Mouse (Mus musculus) heart, adult 9 months (tissue): ENCODE data around the gene Paqr8.

ENCODE experiments used
- DNase-seq, 2 experiments: peaks; one replicate each; pipeline ENCODE4 v3.0.0; 2022; ENCODE audit warnings: low spot score in 2 of 2

Paqr8 gene

DNA sequence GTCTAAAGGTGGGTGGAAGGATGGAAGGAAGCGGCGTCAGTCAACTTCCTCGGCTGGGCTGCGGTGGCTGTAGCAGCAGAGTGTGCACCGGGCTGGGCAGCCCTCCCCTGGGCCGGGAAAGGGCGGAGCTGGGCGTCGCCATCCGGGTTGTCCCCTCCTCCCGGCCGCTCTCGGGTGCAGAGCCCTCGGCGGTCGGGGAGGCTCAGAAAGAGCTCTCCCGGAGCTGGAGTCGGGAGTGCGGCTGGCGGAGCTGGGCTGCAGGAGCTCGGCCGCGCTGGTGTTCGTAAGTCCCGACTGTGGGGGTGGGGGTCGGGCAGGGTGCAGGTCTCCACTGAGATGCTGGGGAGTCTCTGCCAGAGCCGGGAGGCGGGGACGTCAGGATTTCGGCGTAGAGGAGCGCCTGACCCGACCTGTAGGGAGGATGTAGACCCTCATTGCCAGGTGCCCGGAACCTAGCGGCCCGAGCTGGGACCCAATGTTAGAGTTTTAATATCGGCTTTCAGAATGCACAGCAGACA is at the start of gene Paqr8:
Gene Paqr8 (plus strand): TSS at position 203 of the 518 bp plus-strand sequence.
- peak; percentile 86 to 89 for DNase-seq

DNA sequence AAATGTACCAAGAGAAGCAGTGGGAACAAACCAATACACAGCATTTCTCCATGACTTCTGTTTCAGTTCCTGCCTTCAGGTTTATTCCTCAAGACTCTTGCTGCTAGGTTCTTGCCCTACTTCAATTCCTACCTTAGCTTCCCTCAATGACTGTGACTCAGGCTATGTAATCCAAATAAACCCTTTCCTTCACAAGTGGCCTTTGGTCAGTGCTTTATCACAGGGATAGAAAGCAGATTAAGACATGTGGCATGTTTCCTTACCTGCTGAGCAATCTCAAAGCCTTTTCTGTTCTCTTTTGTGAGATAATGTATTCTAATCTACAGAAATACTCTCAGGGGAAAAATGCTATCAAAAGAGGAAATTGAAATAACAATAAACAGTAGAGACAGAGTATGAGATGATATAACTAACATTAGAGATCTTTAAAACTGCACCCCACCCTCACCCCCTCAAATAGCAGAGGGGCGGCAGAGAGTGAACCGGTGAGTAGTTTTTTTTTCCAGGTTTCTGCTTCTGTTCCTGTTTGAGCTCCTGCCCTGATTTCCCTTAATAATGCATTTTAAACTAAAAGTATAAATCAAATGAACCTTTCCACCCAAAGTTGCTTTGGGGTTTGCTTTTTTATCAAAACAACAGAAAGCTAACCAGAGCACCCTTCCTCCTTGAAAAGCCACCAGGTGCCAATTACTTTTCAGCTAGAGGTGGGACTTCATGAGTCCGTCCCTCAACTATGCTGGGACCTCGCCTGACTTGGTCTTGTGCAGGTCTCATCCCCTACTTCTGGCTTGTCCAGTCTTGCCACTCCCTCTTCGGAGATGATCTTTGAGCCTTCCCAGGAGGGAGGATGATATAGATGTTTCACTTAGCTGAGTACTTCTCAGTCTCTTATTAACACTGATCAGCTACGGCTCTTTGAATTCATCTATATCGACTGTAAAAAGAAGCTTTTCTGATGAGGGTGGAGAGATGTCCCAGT is 33.2 kb upstream of the Paqr8 start:
- DNase-seq, result no peak

DNA sequence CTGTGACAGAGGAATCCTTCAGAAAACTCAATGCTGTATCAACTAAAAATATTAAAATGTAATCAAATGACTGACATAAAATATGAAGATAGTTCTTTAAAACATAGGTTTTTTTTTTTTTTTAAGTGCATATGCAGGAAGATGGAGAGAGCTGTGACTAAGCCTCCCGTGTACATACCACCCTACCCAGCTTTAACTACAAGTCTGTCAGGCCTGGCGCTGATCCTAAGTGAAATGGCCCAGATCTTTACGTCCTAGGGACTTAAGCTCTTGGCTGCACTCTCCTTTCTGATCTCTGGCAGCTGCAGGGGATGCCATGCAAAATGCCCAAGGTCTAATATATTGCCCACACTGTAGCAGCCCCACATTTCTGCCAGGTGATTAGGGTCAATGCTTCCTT is 29.6 kb upstream of the Paqr8 start:
- DNase-seq, result no peak

DNA sequence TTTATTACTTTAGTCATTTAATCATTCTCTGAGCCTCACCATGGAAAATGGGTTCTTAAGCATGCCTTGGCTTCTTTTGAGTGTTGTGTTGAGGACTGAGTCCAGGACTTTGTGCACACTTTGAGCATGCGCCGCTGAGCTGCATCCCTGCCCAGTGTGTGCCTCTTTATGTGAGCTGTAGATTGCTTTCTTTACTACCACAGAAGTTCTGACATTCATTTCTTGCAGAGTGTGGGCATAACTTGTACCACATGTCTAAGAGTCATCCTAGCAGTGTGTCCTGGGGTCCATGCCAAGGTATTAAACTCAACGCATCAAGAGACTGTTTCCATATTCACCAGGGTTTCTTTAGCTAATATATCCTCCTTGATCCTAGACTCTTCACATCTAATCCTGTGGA is 28.5 kb upstream of the Paqr8 start:
- DNase-seq, result no peak

DNA sequence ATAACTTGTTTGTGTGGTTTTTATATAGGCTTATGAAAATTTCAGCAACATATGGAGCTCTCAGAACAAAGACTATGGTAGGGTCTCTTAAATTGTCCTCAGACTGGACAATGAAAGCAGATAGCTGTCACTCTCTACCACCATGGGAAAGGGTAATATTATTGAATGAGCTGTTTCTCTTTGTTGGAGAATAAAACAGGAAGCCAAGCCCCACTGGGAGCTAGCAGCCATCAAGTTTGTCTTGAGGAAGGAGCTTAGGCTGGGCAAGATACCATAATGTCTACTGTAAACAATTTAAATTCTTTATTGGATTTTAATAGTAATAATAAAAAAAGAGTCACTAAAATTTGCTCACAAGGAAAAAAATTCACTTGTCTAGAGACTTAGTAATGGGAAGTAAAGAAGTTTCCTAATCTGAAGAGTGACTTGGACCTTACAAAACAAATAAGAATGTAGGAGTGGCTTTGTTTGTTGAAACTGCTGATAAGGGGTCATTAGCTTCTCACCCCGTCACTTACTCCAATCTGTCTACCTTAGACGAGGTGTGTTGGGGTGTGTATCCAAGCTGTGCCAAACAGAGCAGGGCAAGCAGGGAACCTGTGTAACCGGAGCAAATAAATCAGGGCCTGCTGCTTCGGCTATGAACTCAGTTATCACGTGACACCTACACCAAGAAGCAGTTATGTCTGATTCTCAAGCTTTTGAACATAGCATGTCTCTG is 26.8 kb upstream of the Paqr8 start:
- no peak for DNase-seq

DNA sequence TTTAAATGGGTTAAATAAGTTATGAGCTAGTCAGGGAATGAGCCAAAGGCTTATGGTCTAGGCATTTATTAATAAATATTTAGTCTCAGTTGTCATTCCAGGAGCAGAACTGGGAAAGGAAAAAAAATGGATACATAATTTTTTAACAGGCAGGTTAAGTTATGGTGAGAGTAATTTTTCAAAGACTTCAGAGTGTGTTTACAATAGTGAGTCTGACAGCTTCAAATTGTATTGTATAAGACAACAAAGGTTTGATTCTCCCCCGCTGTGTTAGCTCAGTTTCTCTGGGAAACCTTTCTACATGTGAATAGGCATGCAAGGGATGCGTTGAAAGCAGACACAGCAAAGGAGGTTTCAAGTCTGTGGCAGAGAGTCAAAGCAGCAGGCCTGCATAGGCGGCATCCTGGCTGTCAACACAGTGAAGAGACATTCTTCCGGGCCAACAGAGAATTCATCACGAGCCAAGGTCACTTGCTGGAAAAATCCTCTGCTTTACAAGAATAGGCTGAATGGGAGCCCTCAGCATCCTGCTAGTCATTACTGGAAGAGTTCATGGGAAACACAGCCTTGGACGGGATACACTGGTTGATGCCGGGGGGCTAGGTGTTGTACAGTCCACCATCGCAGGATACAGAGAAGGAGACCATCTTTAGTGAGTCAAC is 23.0 kb upstream of the Paqr8 start:
- no peak for DNase-seq

DNA sequence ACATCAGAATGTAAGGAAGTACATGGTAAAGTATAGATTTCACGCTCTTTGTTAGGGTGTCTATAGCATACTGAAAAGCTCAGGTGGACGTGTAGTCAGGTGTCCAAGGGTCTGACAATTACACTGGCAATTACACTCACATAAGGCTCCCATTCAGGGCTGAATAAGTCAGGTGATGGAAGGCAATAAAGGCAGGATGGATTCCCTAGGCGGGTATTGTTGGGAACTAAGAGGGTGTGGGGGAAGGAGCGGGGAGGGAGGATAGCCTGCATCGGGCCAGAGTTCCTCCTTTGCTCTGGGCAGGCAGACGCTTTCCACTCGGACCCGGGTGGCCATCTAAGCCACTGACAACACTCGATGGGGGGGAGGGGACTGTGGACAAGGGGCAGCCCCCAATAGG is 22.4 kb upstream of the Paqr8 start:
- no peak for DNase-seq

DNA sequence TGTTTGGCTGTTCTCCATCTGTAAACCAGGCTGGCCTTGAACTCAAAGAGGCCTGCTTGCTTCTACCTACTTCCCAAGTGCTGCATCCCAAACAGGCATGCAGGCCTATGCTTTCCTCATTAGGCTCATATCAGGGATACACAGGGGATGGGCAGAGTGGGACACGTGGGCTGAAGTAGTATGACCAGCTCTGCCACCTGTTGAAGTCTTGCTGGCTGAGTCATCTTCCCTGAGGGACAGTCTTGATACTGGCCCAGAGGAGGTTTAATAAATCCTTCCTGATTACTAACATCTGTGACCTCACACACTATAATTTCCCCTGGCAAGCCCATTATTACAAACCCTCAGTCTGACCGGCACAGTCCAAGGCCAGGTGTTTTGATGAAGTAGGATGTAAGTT is 19.5 kb upstream of the Paqr8 start:
- DNase-seq, result no peak

DNA sequence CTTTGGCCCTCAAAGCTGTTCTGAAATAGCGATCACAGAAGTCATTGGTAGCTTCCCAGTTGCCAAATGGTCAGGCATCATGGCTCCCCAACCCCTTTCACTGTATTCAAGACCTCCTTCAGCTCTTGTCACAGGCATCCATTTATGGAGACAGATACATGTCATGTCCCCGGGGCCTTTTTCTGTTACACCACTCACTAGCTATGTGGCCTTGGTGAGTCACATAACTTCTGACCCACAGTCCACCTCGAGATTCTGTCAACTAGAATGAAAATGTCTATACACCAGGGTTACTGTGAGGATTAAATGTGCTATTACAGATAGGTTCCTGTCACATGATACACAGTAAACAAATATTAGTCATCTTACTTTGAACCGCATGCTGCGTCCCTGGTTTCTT is 17.9 kb upstream of the Paqr8 start:
- no peak for DNase-seq

DNA sequence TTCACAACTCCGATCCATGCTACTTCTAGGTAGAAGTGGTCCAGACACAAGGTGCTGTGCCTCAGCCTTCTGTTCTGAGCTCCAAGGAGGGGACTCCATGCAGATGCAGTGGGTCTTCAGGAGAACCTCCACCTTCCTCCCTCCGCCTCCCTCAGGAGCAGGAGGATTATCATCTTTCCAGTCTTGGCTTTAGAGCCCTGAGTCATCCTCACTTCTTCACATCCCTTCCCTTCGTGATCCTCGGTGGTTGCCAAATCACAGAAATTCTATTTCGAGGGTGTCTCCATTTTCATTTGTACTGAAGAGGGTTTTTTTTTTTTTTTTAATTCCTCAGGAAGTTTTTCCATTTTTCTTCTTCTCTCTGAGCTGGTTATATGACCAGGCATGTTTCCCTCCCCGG is 16.3 kb upstream of the Paqr8 start:
- no peak for DNase-seq

DNA sequence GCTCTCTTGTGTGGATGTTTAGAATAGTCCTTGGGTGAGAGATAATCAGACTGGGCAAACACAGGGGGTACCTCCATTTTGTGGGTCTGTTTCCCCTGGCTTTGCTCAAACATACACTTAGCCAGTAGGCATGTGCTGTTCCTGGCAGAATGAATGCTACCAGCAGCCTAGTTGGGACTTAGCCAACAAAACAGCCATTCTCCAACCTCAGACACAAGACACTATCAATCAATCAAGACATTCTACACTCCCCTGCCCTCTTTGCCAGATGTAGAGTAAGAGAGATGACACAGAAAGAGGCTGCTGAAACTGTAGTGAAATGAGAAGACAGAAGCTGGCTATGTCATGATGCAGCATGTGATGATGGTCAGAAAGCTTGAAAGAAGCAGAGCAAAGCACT is 13.1 kb upstream of the Paqr8 start:
- no peak for DNase-seq

DNA sequence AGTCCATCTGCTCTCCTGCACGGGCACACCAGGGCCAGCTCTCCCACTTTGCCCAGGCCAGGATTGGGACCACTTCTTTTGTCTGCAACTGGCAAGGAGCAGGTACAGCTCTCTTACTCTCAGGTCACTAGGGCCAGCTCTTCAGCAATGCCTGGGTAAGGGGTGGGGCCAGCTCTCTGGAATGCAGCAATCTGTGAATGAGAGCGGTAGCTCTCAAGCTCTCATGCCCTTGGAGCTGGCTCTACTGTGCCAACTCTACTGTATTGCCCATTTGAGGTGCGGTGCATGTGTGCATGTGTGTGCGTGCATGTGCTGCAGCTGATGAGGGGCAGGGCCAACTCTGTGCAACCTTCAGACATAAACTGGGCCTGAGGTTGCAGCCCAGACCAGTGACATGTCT is 11.0 kb upstream of the Paqr8 start:
- no peak for DNase-seq

DNA sequence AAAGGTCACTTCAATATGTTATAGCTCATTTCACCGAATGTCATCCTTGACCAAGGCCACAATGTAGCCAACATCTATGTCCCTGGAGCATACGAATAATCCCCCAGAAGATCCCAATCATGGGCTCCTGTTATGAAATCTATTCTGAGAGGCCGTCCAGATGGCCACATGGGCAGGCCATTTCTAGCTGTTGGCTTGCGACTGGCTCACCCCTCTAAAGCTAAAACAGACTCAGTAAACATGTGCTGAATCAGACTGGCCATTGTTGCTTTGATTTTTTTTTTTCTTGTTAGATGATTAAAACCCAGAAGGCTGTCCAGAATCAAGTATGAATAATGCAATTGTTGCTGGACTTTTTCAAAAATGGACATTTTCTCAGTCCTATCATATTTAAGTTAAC is 7.3 kb upstream of the Paqr8 start:
- no peak for DNase-seq

DNA sequence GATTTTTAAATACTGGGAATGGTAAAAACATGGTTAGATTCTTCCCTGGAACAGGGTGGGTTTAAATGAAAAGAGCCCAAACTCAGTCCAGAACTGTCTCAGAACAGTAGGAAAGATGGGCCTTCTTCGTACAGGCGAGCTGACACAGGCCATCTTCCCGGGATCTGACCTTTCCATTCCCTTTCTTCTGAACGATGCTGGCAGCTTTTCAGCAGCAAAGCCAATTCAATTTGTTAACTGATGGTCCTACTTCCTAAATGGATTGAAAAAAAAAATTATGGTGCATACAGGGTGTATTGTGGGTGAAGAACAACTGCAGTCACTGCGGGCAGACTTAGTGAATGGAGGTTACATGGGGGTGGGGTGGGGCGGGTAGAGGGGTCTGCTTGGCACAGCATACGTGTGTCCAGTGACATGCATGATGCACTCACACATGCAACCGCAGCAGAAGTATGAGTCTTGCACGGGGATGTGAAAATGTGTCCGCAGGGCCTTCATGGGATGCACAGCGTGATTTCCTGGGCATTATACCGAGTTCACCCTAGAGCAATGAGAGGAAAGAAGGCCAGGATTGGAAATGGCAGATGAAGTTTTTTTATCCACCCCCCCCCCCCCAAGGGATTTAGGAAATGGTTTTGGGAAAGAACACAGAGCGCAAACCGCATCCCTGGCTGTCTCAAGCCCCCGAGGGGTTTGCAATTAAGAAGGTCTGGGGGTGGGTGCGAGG is 566 bp upstream of the Paqr8 start:
- DNase-seq, result no peak

DNA sequence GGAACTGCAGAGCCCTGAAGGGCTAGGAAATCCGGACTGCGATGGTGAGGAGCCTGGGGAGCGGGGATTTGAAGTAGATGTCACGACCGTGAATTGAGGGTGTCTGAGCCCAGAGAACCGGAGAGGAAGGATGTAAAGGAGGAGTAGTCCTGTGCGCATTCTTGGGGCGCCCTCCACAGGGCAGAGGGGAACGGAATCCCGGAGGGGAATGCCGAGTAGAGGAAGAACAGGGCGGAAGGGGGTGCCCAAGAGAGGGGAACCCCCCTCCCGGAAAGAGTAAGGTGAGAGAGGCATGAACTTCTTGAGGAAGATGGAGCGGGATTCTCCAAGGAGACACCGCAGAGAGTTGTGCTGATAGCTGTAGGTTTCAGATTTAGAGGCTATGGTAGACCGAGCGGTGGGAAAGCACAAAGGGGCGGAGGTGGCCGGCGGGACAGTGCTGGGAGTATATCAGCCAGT is 564 bp downstream of the Paqr8 start:
- DNase-seq, result peak; percentile 29 to 37

DNA sequence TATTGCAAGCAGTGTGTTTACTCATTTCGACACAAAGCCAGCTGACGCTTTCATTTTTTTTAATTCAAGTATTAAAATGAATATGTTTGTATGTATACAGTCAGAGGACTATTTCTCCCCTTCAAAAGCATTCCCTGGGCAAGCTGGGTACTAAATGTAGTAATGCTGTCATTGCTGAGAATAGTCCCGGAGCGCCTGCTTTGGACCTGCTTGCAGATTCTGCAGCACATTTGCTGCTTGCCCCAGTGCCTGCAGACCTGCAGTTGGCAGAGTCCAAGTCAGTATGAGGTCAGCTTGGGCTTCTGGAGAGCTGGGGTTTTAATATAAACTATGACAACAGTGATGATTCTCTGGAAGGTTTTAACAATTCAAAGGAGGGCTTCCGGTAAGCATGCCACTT is 2.7 kb downstream of the Paqr8 start:
- DNase-seq, result no peak

DNA sequence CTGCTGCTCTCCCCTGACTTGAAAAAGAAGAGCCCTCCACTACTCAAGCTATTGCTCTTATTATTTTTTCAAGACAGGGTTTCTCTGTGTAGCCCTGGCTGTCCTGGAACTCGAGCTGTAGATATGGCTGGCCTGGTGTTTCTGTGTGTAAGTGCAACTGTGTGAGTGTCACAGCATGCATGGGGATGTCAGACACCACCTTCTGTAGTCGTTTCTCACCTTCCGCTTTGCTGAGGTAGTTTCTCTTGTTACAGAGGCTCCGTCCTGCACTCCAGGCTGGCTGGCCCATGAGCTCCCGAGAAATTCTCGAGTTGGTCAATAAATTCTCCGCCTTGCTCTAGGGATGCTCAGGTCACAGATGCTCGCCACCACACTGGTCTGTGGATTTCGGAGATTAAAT is 8.0 kb downstream of the Paqr8 start:
- DNase-seq, result no peak

DNA sequence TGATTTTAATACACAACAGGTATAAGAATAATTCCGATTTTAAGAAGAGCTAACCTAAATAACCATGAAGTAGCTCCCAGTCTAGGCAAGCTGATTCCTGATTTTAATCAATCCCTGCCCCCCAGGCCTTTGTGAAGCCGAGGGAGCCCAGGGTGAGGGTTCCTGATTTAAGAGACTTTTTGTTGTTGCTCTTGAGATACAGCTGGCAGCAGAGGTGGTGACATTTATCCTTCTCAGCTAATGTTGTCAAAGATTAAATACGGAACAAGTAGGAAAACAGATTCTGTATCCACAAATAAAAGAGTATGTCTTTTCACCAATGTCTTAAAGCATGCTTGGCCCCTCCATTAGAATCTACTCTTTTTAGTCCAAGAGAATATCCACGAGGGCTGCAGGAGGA is 9.9 kb downstream of the Paqr8 start:
- DNase-seq, result no peak

DNA sequence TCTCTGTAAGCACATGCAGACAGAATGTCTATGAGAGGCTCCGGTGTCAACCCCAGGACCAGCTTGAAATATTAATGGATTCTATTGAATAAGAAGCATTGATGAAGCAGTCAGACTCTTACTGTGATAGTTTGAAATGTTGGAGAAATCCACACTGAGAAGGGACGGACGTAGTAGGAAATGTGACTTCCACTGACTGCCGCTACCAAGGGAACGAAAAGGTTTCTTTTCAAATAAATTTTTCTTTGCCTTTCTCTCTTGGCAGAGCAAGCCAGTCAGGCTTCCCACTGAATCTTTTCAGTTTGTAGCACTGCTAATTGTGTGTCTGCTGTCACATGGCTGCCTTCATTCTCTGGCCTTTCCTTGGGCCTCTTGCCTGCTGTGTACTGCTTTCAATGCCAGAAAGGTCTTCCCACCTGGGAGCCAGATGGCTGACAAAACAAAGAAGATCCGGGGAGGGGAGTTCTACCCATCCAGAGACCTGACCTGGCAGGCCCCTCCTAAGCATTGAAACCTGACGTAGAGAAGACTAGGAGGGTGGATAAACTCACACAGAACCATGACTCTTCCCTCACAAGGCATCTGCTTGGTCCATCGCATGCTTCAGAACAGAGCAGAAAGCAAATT is 15.2 kb downstream of the Paqr8 start:
- DNase-seq, result no peak

DNA sequence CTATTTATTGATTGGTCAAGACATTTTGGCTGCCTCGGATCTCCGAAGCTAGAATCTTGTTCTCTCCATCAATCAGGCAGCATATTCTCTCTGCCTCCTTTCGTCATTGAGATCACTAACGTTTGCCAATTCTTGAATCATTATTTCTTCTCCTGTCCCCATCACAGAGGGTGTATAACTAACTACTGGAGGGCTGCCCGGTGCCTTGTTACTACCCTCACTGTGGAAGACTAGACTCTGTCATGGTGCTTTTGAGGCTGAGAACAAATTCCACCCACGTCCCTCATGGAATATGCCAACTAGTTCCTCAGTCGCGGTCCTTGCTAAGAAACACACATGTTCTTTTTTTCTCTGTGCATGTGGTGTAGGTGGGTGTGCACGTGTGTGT is 15.7 kb downstream of the Paqr8 start:
- DNase-seq, result no peak

DNA sequence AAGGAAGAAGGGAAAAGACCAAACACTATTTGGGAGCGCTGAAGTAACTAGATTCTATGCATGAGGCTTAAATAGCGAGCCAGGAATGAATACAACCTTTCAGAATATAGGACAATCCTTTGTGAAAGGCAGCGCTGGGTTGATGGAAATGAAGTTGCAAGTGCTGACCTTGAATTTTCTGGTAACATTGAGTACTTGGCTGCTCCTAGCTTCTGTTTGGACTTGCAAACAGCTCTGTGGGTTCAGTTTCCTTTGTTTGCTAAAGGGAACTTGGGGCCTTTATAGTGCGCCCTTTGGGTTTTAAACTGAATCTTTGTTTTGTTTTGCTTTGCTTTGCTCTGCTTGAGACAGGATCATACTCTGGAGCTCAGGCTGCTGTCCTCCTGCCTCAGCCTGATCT is 18.1 kb downstream of the Paqr8 start:
- no peak for DNase-seq
